Mouse (Mus musculus) embryo, embryonic 10.5 days (tissue): ENCODE data around the gene Ncoa3.
"Not testable (repeated sequence)": the region's sequence is repeated elsewhere in the genome, so short reads cannot be mapped to it uniquely, and the experiment has no call there.

Experiments
- DNase-seq: peaks from one replicate; pipeline ENCODE4 v3.0.0-alpha.2; 2015; ENCODE audit warnings: low spot score

The Ncoa3 gene

DNA sequence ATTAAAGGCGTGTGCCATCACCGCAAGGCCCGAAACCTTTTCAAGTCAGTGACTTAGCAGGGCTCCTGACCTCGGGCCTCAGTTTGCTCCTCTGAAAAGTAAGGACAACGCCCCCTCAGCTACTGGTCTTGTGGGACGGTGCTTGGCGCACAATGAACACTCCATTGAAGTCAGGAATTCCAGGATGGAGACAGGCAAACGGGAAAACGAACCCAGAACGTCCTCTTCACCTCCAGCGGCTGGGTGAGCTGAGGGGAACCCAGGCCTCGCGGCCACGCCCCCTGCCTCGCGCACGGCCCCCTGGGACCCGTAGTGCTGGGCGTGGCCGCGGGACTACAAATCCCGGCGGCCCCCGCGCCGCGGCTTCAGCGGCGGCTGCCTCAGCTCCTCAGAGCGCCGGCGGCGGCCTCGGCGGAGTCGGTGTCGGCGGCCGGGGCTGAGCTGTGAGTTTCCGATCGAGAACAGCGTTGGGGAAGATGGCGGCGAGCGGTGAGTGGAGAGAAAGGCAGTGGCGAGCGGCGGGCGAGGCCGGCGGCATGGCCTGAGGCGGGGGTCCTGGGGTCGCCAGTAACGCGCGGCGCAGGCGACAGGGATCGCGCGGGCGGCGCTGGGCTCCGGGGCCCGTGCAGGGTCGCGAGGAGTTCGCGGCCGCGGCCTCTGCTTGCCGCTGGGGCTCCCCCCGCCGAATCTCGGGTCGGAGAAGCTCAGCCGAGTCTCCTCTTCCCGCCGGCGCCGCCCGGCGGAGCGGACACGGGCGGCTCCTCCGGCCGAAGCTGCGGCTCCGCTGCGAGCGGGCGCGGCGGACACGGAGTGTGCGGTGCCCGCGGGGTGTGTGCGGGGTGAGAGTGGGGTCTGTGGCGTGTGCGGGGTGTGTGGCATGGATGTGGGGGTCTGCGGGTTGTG lies at the start of gene Ncoa3:
Ncoa3 (plus strand) TSS at position 367 of the 903 bp plus-strand sequence.
- DNase-seq = peak; percentile 98

DNA sequence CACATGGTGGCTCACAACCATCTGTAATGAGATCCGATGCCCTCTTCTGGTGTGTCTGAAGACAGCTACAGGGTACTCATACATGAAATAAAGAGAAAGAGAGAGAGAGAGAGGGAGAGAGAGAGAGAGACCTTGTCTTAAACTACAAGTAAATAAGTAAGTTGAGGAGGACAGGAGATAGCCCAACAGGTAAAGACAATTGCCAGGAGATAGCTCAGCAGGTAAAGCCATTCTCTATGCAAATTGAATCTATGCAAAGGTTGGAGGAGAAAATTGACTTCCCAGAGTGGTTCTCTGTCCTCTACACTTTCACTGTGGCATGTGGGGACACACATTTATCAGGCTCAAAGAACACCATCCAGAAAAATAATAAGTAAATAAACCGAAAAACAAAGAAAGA lies 49.3 kb upstream of the Ncoa3 start:
- DNase-seq = no peak

DNA sequence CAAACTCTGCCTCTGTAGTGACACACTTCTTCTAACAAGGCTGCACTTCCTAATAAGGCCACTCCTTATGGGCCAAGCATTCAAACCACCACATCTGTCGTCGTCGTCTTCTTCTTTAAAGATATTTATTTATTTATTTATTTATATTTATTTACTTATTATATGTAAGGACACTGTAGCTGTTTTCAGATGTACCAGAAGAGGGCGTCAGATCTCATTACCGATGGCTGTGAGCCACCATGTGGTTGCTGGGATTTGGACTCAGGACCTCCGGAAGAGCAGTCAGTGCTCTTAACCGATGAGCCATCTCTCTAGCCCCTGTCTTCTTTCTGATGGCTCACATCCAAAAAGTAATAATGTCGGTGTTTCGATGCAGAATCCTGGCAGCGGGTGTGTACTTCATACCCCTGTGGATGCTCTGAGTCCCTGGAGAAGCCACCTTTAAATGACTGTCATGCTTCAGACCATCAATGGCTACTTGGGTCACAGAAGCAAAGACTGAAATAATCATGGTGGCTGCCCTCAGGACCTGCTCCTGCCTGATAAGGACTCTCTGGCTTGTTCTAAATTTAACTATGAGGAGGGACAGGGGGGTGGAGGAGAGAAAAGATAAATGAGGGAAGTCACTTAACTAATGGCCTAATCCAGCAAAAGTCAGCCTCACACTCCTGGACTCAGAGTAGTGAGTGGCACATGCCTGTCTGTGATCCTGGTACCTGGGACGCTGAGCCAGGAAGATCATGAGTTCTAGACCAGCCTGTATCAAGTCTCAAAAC lies 47.7 kb upstream of the Ncoa3 start:
- DNase-seq = no peak

DNA sequence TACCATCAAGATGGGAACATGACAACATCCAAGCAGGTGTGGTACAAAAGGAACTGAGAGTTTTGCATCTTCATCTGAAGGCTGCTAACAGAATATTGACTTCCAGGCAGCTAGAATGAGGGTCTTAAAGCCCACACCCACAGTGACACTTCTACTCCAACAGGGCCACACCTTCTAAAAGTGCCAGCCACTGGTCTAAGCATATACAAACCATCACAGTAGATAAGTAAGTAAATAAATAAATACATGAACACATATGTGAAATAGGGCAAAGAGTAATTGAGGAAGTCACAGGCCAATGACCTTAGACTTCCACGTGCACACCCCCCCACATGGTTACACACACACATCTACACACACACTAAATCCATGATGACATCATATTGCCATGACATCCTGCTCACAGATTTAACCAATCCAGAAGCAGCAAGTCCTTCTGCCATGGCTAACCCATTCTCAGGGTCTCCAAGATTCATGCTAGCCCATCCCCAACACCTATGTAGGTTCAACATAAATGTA lies 46.3 kb upstream of the Ncoa3 start:
- DNase-seq = no peak

DNA sequence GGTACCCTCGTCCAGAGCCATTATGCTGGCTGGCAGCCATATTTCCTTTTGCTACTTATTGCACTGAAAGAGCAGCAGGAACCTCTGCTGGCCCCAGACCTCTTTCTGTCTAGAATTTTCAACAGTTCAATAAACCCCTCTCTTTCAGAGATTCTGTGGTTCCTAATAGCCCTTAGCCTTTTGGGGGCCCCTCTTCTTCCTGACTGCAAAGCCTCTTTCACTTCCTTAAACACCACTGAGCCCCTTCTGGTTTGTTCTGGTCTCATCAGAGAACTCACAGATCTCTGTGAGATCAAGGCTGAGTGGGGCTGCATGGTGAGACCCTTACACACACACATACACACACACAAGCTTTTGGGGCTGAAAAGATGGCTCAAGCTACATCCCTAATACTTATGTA lies 44.4 kb upstream of the Ncoa3 start:
- DNase-seq = no peak

DNA sequence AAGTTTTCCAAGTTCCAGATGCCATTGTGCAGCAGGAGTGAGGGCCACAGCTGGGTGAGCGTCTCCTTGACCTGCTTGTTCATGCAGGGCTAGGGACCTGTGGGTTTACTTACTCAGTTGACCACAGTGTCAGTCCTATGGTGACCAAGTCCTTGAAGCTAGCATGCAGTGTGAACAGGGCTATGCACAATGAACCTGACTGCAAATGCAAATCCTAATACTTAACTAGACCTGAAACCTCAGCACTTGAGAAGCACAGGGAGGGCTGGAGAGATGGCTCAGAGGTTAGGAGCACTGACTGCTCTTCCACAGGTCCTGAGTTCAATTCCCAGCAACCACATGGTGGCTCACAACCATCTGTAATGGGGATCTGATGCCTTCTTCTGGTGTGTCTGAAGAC lies 43.7 kb upstream of the Ncoa3 start:
- not testable (repeated sequence) for DNase-seq

DNA sequence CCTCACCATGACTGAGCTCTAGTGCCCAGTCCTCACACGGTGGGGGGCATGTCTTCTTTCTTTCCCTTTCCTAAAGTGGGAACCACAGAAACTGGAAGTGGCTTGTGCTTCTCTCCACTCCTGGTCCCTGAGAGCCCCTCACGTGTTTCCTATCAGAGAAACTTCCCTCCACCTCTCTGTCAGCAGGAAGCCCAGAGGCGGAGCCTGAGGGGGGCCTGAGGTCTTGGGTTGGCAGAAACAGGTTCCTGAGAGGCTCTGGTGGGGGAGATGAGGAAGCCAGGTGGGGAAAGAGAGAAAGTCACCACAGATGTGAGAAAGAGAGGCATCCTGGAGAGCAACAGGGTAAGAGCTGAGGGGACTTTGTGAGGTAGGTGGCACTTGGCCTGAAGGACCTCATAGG lies 42.7 kb upstream of the Ncoa3 start:
- DNase-seq = no peak

DNA sequence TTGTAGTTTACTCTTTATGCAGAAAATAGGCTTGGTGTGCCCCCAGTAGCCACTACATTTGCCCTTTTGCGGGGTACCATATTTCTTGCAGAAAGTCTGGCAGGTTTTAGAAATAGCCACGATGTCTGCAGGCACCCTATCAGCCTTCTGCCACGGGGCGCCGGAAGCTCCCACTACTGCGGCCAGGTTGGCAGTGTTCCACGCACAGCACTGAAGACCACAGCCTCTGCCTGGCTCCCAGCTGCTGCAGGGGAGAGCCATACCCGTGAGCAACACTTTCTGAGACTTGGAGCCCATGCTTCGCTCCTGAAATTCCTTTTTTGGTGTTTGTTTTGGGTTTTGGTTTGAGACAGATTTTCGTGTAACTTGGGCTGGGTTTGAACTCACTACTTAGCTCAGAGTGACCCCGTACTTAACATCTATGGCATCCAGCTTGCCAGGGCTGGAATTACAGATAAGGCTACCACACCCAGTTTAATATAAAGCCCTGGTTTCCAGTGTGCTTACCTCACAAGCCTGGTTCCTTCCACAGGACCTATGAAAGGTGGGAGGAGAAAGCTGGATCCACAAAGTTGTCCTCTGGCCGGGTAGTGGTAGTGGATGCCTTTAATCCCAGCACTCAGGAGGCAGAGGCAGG lies 40.9 kb upstream of the Ncoa3 start:
- no peak for DNase-seq

DNA sequence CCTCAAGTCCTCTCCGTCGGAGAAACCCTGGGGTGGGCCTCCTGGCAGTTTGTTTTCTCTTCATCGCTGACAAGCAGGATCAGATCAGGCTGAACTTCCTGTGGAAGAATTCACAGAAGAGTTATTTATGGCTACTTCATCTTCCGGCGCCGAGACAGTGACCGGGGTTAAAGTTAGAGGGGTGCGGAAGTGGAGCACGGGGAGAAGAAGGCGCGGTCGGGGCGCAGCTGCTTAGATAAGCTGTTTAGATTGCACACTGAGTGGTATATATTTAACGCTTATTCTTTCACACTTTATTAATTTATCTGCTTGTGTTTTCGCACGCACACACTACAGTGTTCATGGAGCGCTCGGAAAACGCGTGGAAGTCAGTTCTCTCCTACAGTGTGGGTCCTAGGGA lies 37.6 kb upstream of the Ncoa3 start:
- no peak for DNase-seq

DNA sequence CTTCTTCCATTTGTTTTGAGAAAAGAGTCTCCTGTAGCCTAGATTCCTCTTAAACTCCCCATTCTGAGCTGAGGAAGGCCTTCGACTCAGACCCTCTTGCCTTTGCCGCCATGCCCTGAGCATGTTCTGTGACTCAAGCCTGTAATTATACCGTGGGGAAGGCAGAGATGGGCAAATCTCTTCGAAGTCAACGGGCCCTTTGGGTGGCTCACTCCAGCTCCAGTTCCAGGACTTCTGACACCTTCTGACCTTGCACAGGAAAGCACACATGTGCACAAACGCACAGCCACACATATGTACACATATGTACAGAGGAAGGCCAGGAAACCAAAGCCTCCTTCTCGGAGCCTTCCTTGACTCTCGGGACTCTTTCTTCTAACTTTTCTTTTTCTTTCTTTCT lies 37.0 kb upstream of the Ncoa3 start:
- DNase-seq = no peak

DNA sequence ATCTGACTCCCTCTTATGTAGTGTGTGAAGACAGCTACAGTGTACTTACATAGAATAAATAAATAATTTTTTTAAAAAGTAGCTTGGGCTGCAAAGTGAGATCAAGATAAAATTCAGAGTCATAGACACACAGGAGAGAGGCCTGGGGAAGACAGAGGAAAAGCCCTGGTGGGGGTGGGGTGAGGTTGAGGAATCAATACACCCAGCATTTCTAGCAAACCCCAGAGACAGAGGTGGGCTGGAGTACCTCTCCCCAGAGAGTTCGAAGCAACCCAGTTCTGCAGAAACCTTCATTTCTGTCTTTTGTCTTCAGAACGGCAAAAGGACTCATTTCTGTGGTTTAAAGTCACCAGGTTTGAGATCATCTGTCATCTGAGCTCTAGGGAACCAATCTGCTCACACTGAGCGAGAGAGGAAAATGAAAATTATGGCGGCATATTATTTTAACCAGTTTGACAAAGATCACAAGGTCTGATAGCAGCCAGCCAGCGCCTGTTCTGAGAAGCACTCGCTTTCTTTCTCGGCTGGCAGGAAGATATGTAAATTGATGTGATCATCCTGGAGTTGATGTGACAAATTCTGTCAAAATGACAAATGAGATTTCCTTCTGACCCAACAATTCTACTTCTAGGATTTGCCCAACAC lies 36.2 kb upstream of the Ncoa3 start:
- no peak for DNase-seq

DNA sequence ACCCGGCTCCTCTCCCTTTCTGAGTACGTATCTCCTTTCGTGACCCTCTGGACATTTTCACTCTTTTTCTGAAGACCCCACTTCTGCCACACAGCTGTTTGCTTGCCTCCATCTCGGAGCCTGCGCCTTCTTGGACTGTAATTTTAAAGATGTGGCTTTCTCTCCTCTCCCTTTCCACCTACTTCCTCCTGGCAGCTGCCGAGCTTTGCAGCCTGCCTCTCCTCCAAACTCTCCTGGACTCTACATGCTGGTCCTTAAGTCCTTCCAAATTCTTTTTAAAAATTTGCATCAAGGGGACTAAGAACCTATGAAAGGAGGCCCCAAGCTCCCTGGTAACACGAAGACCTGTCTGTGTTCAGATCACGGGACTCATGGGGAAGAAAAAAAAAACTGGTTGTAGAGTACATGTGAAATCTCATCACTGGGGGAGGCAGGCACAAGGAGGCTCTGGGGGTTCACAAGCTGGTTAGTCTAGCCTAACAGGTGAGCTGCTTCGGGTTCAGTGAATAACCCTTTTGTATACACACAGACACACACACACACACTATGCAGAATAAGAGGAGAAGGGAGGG lies 35.1 kb upstream of the Ncoa3 start:
- DNase-seq = no peak

DNA sequence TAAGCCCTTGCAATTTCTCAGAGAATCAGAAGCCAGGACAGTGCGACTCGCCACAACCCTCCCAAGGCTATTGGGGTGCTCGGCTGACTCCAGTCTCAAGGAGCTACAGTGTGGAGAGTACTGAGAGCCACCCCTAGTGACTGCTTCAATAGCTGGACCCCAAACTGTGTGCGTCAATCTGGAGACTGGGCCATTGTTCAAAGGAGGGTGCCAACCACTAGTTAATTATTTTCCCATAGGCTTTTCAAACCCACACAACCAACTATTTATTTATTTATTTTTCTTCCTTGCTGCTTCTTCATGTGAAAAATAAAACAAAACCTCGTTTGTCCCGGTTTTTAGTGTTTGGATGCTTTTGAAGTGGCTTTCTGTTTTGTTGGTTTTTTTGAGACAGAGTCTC lies 33.9 kb upstream of the Ncoa3 start:
- no peak for DNase-seq

DNA sequence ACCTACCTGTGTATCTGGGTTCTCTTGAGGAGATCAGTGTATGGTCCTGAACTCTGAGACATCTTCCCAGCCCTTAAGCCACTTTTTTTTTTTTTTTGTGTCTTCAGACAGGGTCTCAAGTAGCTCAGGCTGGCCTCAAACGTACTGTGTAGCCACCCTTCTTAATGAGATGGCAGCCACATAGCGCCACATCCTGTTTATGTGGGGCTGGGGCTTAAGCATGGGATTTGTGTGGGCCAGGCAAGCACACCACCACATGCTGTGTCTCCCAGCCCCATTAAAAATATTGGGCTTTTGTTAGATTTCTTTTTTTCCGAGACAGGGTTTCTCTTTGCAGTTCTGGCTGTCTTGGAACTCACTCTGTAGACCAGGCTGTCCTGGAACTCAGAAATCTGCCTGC lies 31.7 kb upstream of the Ncoa3 start:
- no peak for DNase-seq

DNA sequence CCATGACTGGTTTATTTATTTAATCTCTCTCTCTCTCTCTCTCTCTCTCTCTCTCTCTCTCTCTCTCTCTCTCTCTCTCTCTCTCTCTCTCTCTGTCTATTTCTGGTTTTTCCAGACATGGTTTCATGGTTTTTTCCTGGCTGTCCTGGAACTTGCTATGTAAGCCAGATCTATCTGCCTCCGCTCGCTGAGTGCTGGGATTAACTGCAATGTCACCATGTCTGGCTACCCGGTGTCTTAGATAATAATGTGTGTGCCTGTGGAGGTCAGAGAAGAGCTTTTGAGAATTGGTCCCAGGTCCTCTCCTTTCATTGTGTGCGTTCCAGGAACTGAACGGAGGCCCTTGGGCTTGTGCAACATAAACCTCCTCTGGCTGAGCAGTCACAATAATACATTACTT lies 29.6 kb upstream of the Ncoa3 start:
- no peak for DNase-seq

DNA sequence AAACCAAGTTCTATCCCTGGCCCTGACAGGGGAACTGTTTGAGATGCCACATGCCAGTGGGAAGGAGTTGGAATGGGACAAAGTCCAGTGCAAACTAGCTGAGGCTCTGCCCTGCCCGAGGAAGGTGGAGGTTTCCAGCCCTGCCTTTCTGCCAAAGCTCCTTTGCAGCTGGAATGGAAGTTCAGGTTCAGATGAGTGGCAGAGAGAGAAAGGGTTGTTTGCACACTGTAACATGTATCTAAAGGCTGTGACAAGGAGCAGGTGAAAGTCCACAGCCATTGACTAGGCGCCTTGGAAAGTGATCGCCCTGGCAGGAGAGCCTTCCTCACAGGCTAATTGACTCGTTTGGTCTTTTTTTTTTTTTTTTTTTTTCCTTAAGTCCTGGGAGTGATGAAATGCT lies 28.3 kb upstream of the Ncoa3 start:
- DNase-seq = no peak

DNA sequence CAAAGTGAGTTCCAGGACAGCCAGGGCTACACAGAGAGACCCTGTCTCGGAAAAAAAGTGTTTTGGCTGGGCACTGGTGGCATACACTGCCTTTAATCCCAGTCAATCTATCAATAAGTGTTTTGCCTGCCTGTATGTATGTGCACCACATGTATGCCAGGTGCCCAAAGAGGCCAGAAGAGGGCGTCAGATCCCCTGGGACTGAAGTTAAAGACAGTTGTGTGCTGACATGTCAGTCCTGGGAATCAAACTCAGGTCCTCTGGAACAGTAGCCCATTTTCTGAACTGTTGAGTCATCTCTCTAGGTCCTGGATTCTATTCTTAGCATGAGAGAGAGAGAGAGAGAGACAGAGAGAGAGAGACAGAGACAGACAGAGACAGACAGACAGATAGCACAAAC lies 25.4 kb upstream of the Ncoa3 start:
- DNase-seq = no peak

DNA sequence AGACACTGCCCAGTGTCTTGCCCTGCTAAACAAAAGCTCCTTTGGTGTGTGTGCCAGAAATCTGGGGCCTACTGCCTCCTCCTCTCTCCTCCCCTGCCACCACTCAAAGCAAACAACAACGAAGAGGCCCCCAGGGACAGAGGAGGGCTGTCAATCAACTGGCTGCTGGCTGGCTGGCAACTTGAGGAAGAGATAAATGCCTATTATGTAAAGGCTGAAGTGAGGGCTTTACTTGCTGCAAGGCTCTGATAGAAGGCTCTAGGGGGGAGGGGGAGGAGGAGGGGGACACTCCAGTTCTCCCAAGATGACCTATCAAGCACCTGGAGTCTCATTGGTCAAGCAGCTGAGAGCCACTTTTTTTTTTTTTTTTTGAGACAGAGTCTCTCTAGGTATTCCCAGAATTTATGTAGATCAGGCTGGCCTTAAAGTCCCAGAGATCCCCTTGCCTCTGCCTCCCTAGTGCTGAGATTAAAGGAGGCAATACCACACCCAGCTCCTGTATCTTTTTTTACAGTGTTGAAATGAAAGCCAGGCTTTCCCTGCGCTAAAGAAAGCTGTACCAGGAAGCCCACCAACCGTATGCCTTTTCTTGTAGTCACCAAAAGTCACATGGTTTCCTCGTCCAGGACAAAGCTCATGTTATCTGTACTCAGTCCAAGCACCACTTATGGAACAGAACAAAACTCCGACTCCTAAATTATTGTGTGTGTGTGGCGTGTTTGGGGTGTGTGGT lies 24.4 kb upstream of the Ncoa3 start:
- DNase-seq = peak; percentile 84

DNA sequence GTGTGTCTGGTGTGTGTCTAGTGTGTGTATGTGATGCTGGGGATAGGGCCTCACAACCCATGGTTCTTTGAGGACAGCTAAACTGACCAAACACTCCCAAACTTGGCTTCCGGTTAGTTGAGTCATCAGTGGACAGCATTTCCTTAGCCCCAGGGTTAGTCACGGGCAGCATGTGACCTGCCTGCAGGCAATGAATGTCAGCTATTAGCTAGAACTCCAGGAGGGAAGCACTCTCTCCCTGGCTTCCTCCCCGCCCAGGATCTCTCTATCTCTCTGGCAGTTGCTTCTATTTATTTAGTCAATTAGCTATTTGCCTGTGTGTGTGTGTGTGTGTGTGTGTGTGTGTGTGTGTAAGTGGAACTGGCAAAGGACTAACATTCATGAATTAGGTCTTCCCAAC lies 23.6 kb upstream of the Ncoa3 start:
- peak; percentile 39 for DNase-seq

DNA sequence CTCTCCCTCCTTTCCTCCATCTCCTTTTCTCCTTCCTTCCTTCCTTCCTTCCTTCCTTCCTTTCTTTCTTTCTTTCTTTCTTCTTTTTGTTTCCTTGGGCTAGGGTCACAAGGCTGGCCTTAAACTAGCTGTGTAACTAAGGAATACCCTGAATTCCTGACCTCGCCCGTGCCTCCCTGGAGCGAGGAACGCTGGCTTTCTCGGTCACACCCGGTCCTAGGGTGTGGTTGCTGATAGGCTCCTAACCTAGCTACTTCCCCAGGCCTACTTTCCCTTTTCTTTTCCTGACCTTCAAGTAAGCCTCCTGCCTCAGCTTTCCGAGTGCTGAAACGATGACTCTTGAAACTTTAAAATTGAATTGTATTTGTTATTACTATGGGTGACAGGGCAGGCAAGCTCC lies 23.0 kb upstream of the Ncoa3 start:
- DNase-seq = no peak

DNA sequence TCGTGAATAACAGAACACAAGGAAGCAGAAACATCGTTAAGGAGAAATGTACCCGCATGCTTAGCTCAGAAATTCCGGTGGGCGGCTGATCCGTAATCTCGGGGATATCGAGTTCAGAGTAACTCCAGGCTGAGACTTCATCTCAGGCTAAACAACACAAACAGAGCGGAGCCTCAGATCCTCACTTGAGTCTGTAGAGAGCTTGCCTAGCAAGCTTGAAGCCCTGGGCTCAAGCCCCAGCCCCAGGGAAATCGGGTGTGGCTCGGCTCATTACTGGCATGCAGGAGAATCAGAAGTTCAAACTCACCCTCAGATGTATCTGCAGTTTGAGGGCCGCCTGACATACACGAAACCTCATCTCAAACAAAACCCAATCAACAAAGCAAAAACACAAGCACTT lies 22.5 kb upstream of the Ncoa3 start:
- no peak for DNase-seq
